Mouse (Mus musculus) E14TG2a.4 (cell line): ENCODE measurements around the gene St5.

Experiments used
- H3K27me3 ChIP-seq: 2 replicates; pipeline ENCODE4 v1.6.1; 2014; ENCODE audit warnings: low read length, control low read depth; ENCODE audit not compliant: insufficient read depth
- H3K36me3 ChIP-seq: 2 replicates; pipeline ENCODE4 v1.6.1; 2014; ENCODE audit warnings: low read length, control low read depth; ENCODE audit not compliant: insufficient read depth
- H3K4me1 ChIP-seq: replicated peaks from 2 replicates; pipeline ENCODE4 v1.6.1; 2014; ENCODE audit warnings: low read depth, low read length, control low read depth
- H3K4me3 ChIP-seq: replicated peaks from 2 replicates; pipeline ENCODE4 v1.5.1; 2014; ENCODE audit warnings: mild to moderate bottlenecking, low read length
- H3K9me3 ChIP-seq: 2 replicates; pipeline ENCODE4 v1.6.1; 2014; ENCODE audit warnings: low read length, control low read depth
- CTCF ChIP-seq: conservative IDR thresholded peaks from 2 replicates; pipeline ENCODE4 v1.5.1; 2014; ENCODE audit warnings: low read length
- NANOG ChIP-seq: IDR thresholded peaks from 2 replicates; pipeline ENCODE4 v1.6.1; 2014; ENCODE audit warnings: borderline replicate concordance, low read length, mixed read lengths
- POU5F1 ChIP-seq: IDR thresholded peaks from 2 replicates; pipeline ENCODE4 v1.6.1; 2014; ENCODE audit warnings: low read length, borderline replicate concordance

St5 gene

DNA sequence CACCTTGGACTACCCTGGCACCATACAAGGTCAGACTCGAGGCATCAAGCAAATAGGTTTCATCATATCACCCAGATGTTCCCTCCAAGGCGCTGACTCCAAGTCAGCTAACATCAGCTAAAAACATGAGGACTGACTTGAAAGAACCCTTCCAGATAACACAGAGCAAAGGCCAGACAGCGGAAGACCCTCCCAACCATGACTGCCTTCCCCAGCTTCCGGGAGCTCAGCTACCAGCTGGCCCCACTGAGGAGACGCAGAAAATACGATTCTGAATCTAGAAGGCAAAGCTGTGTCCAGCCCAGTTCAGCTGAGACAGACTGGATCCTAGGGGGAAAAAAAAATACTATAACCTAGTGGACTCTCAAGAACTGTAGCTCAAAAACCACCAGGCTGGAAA, 114.4 kb downstream of the St5 start:
- Histone ChIP-seq H3K9me3 (no peaks in the 10 kb centered on the region), H3K27me3 (no peaks in the 10 kb centered on the region), H3K4me1 (peaks cover 28% of the 10 kb centered on the region), H3K36me3 (no peaks in the 10 kb centered on the region), H3K4me3 (no peak overlapping the region)
- TF ChIP-seq CTCF, result no peak
- no peak for TF ChIP-seq NANOG

DNA sequence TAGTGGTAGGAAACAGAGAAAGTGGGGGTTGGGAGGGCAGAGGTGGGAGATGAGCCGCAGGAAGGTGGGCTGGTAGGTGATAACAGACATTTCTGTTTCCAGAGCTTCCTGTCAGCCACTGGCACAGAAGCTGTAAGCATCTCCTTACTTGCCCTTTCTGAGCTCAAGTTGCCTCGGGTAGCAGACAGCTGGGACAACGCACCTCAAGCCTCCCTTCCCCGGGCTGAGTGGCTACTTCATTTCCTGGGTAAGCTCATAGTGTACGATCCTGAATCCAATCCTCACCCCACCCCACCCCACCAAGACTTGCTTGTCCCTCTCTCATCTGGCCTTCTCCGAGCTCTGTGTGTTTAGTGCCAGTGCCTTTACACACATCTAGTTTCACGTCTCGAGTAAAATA, 115.3 kb downstream of the St5 start:
- H3K27me3 ChIP-seq, result no peaks in the 10 kb centered on the region
- H3K36me3 ChIP-seq, result no peaks in the 10 kb centered on the region
- H3K9me3 ChIP-seq, result no peaks in the 10 kb centered on the region
- TF ChIP-seq CTCF, result no peak
- no peak for TF ChIP-seq POU5F1
- no peak for TF ChIP-seq NANOG
- no peak overlapping the region for H3K4me3 ChIP-seq
- peaks cover 28% of the 10 kb centered on the region for H3K4me1 ChIP-seq

DNA sequence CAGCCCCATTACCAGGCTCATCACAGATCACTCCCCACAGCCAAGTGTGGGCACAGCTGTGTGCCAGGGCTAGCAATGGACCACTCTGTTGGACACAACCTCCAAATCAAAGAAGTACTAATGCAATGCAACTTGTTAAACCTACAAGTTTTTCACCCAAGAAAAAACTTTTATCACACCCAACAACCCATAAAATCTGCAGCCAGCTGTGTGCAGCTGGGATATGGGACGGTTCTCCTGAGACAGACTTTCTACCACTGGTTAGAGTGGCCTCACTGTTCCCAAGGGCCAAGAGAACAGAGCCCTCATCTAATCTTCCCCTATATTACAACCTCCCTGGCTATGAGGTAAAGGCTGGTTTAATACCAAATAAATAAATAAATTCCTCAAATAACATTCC, 118.9 kb downstream of the St5 start:
- TF ChIP-seq NANOG (no peak), POU5F1 (no peak), CTCF (no peak)
- H3K4me3 ChIP-seq, result no peak overlapping the region
- H3K9me3 ChIP-seq, result no peaks in the 10 kb centered on the region
- no peaks in the 10 kb centered on the region for H3K36me3 ChIP-seq
- H3K4me1 ChIP-seq, result peaks cover 39% of the 10 kb centered on the region
- H3K27me3 ChIP-seq, result no peaks in the 10 kb centered on the region

DNA sequence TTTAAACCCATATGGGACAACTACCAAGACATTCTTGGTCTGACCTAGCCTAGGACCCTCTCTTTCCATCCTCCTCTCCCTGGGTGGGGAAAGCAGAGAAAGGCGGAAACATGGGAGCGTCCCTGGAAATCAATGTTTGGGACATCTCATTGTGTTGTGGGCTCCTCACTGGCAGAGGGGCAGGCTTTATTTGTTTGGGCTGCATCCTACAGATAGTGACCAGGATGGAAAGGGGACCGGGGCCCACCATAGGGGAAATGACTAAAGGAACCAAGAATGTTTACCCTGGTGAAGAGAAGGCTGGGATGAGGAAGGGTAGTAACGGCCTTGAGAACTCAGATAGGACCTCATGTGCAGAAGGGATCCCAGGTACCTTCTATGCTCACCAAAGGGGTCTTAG, 122.9 kb downstream of the St5 start:
- Histone ChIP-seq H3K4me1 (peaks cover 24% of the 10 kb centered on the region), H3K27me3 (no peaks in the 10 kb centered on the region), H3K36me3 (no peaks in the 10 kb centered on the region), H3K9me3 (no peaks in the 10 kb centered on the region), H3K4me3 (no peak overlapping the region)
- TF ChIP-seq POU5F1 (no peak), NANOG (no peak), CTCF (no peak)

DNA sequence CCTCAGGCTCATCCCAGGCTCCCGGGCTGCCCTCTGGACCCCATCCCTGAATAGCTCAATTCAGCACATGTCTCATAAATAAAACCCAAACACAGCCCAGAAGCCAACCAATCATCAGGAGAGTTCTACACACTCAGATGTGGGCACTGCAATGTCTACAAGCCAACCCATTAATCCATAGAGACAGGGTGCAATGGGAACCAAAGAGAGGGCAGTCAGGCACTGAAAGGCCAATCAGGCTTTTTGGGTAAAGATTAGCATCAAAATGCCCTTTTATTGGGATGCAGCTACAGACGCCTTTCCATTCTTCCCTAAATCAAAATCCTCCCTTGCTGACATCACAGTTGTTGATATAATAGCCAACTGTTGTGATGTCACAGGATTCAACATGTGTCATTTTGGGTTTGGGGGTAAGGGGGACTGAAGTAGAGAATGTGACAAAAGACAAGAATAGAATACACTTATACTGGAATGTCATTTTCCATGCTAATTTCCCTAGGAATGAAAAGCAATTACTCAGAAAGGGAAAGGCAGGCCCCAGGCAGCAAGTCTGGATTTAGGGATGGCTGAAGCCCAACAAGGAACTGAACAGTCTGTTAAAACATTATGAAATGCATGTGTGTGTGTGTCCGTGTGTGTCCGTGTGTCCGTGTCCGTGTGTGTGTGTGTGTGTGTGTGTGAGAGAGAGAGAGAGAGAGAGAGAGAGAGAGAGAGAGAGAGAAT, 123.7 kb downstream of the St5 start:
- H3K36me3 ChIP-seq, result no peaks in the 10 kb centered on the region
- H3K27me3 ChIP-seq, result no peaks in the 10 kb centered on the region
- TF ChIP-seq CTCF (no peak), POU5F1 (no peak), NANOG (no peak)
- peaks cover 27% of the 10 kb centered on the region for H3K4me1 ChIP-seq
- no peaks in the 10 kb centered on the region for H3K9me3 ChIP-seq
- no peak overlapping the region for H3K4me3 ChIP-seq

DNA sequence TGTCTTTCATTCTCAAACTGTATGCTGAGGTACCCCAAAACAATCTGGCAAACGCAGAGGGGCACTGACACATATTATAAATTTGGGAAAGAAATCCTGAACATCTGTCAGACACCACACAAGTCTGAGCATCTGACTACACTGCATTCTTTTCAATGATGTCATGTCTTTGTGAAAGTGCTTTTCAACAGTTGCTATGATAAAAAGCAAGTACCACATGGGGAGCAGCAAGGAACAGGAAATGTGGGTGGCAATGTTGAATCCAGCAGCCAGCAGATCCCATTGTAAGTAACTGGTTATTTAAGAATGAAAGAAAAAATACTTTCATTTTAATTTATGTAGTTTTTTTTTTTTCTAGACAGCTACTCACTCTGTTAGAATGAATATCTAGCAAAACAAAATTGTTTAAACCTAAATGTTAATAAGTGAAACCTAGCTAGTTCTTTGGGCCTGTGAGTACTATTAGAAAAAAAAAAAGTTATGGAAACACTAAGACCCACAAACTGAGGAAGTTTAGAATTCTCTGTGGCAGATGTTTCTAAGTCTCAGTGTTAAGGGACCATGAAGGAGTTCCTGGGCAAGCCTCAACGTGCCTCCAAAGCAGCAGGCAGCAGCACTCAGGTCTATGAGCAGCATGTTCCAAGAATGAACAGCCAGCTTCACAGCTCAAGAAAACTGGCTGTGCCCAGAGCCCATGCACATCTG, 124.4 kb downstream of the St5 start:
- no peak overlapping the region for H3K4me3 ChIP-seq
- H3K9me3 ChIP-seq, result no peaks in the 10 kb centered on the region
- H3K27me3 ChIP-seq, result no peaks in the 10 kb centered on the region
- no peak for TF ChIP-seq NANOG
- TF ChIP-seq POU5F1, result no peak
- no peak for TF ChIP-seq CTCF
- H3K36me3 ChIP-seq, result 0 out of 2 replicates have a peak, but pooled peaks cover 2% of the 10 kb centered on the region
- peaks cover 27% of the 10 kb centered on the region for H3K4me1 ChIP-seq

DNA sequence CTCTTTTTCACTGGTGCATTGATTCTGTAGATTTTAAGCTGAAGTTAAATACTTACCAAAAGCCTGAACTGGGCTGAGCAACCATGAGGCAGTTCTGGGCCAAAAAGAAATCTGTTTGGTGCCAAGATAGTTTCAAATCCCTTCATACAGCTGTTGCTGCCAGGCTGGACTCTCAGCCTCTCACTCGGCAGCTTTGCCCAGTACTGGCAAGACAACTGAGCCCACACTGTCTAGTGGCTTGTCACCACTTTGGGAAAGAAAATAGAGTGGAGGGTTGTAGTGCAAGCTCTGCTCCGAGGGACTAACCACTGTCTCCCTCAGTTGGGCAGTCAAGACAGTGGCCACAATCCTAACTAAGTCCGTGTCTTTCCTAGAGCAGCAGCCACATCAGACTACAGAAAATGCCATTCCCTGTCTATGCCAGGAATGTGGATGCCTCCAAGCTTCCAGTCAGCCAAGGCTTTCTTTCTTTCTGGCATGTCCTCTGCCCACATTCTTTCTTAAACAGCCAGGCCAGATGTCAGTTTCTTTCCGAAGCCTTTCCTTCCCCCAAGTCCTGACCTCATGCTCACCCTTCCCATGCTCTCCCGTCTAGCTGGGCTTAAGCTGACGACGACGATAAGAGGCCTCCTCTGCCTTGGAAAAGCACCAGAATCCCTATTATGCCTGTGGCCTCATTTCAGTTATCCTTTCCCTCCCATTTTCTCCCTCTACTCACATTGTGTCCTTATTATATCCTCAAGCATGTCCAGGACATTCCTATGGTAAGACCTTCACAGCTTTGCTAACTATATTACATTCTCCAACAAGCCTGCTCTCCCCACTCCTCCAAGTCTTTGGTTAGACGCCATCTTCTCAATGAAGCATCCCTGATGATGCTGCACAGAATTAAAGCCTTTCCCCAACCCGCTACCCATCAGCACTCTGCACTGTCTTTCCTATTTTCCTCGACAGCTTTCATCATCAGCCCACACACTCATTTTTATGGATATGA, 126.8 kb downstream of the St5 start:
- TF ChIP-seq POU5F1 (no peak), CTCF (no peak)
- no peaks in the 10 kb centered on the region for H3K9me3 ChIP-seq
- 0 out of 2 replicates have a peak, but pooled peaks cover 7% of the 10 kb centered on the region for H3K36me3 ChIP-seq
- no peaks in the 10 kb centered on the region for H3K27me3 ChIP-seq
- no peak overlapping the region for H3K4me3 ChIP-seq
- peaks cover 17% of the 10 kb centered on the region for H3K4me1 ChIP-seq

DNA sequence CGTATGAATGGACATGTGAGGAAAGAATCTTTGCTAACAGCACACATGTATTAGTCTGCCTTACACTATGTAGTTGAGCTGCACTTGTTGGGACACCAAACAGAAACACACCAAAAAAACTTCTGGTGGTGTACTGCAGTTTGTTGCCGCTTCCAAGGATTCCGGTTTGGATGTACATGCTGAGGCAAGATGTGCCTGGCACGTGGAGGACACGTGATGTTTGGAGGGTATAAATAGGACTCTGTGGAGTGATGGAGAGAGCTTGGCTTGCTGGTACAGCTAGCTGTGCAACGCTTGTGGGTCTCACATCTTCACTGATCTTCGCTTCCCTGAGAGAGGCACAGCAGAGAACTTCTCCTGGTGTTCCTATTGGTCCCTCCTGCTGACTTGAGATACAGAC, 129.2 kb downstream of the St5 start:
- H3K4me3 ChIP-seq, result no peak overlapping the region
- TF ChIP-seq CTCF (no peak), POU5F1 (no peak), NANOG (no peak)
- no peaks in the 10 kb centered on the region for H3K27me3 ChIP-seq
- 0 out of 2 replicates have a peak, but pooled peaks cover 7% of the 10 kb centered on the region for H3K36me3 ChIP-seq
- no peaks in the 10 kb centered on the region for H3K9me3 ChIP-seq
- H3K4me1 ChIP-seq, result peaks cover 12% of the 10 kb centered on the region
